In genomic region chr6:124662477-124663423, GRCm38 (mm10) we compare ENCODE assay signal across 8 mouse cellular contexts. TPM values are rescaled to one million over a fixed set of nuclear protein-coding genes. Genes with fewer than 3 reads are reported as not detected.
A peak's percentile ranks its signal among the peaks of the same experiment; 100 is the strongest.
DNase-seq lines count a peak whose midpoint lies in the region; ATAC-seq lines count a peak whose summit lies in the region.

Lpcat3 (plus strand) TSS chr6:124663027.

- peak within 1 kb of the TSS; percentile 61 for H3K9ac ChIP-seq in hindbrain, embryonic 12.5 days

- H3K9me3 ChIP-seq in hindbrain, embryonic 12.5 days (replicated peaks), result no peaks in the 10 kb centered on the region

- under 1% methylated on average over 78 of the region's 87 CpGs for WGBS in hindbrain, embryonic 12.5 days

- peak within 1 kb of the TSS; percentile 75 for H3K4me2 ChIP-seq in hindbrain, embryonic 12.5 days (replicated peaks)

- DNase-seq in NIH3T3 (ENCODE audit: low read depth), result peak; percentile 99
- DNase-seq in cerebellum, postnatal 10 days, result peak; percentile 100
- DNase-seq in frontal cortex, postnatal 10 days (ENCODE audit: low spot score in 2 of 2), result peak; percentile 98
- DNase-seq in layer of hippocampus, postnatal 14 days (ENCODE audit: low spot score in 2 of 2), result peak; percentile 98 to 99
- DNase-seq in lung, postnatal 14 days, result peak; percentile 99
- DNase-seq in retina, adult 2 months (ENCODE audit: low read depth, low spot score), result peak; percentile 94
- peak; percentile 100 for DNase-seq in thymus, postnatal 36 days

- peaks cover 12% of the 10 kb centered on the region for H3K4me1 ChIP-seq in hindbrain, embryonic 12.5 days

- peak; percentile 98 for ATAC-seq in hindbrain, embryonic 12.5 days (ENCODE audit: low FRiP score)

- no peaks in the 10 kb centered on the region for H3K27me3 ChIP-seq in hindbrain, embryonic 12.5 days

- peak within 1 kb of the TSS; percentile 69 for H3K4me3 ChIP-seq in hindbrain, embryonic 12.5 days

- peak within 1 kb of the TSS; percentile 84 for H3K27ac ChIP-seq in hindbrain, embryonic 12.5 days

- no peaks in the 10 kb centered on the region for H3K36me3 ChIP-seq in hindbrain, embryonic 12.5 days

RNA-seq across cellular contexts. Expression of gene Lpcat3, which starts in this region (rescaled TPM):
- 45.3 and 48.6 TPM in 2 replicates for polyA plus RNA-seq in hindbrain, embryonic 12.5 days (2016; fragmentation: Nextera tagmentation; extraction: Ambion mirVana)
- 10 to 100 TPM; 42.3 to 45.3 TPM for total RNA-seq in layer of hippocampus, postnatal 14 days (2021)

Comparison
In these comparisons a context has a peak if more than half of its experiments do, and no peak if none do; other contexts are left out.
1. Peak in every context shown above with its lines: DNase-seq, ATAC-seq, H3K4me3 ChIP-seq and H3K27ac ChIP-seq.